Mouse (Mus musculus): ENCODE measurements around the gene Naa20. TPM values are rescaled to one million over a fixed set of nuclear protein-coding genes. Genes with fewer than 3 reads are reported as not detected.
"Not testable (repeated sequence)": the region's sequence is repeated elsewhere in the genome, so short reads cannot be mapped to it uniquely, and the experiment has no call there.

The Naa20 gene
- polyA plus RNA-seq, 1 experiment from 2014 or later: 118 TPM

DNA sequence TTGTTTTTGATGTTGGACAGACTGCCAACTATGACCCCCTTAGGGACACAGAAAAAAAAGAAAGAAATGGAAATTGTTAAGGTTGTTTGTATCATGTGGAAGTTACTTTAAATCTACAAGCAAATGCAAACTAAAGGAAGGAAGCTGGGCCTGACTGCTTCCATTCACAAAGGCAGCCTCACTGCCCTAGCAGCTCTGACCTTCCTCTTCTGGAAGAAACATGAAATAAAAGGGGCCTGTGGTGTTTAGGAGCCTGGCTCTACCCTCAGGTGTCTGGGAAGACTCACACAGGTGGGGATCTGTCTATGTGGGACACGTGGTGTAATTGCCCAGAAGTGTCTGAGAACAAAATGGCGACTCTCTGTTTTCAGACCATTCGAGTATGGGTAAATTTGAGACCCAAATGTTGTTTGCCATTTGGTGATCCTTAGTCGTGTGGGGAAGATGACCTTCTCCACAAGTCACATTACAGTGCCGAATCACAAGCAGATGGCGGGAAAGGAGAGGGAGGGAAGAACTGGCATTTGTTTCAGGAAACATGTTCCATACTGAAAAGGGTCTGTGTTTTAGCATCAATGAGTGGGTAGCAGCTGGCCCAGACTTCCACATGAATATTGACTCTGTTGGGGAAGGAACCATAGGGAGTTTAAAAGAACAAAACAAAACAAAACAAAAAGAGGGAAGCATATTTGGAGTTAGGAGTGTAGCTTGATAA is 13.0 kb upstream of the Naa20 start:
- no peak for DNase-seq (ENCODE audit: low spot score)
- 46% methylated on average over 6 of the region's 6 CpGs for WGBS
- Histone ChIP-seq H3K4me1 (ENCODE audit: insufficient read depth, low read depth, low read length) (peaks cover 17% of the 10 kb centered on the region; the same call in 1 of the 2 replicates), H3K4me3 (ENCODE audit: low read depth, low read length) (no peak overlapping the region), H3K36me3 (ENCODE audit: insufficient read depth, low read length) (peaks cover 29% of the 10 kb centered on the region), H3K9me3 (ENCODE audit: low read length) (no peaks in the 10 kb centered on the region), H3K9ac (replicated peaks; ENCODE audit: low read depth) (no peak overlapping the region), H3K27me3 (replicated peaks; ENCODE audit: insufficient read depth, low read length) (no peaks in the 10 kb centered on the region), H3K27ac (ENCODE audit: low read length) (peak overlapping the region; percentile 83), H3K4me2 (replicated peaks; ENCODE audit: low read depth, low read length) (no peak overlapping the region)
- ATAC-seq: no peak
- TF ChIP-seq EP300 (IDR thresholded peaks at IDR 0.05): no peak
- TF ChIP-seq CTCF (IDR thresholded peaks at IDR 0.05): no peak

DNA sequence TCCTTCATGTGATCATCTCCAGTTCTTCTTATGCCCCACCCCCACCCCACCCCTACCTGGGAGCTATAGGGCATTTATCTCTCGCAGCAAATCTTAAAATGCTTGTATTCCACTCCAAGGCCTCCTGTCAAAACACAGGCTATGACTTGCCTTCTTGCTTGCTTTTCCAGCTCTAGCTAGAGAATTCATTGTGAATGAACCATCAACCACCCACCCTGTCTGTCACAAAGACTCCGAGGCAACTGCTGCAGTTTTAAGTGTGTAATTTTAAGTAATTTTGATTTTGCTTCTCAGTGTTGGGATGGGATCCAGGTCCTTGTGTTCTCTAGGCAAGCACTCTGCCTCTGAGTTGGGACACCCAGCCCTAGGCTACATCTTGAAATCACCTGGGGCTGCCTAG is 11.3 kb upstream of the Naa20 start:
- TF ChIP-seq EP300 (IDR thresholded peaks at IDR 0.05) (no peak), CTCF (IDR thresholded peaks at IDR 0.05) (no peak)

GRCm38 (mm10) chr2:145893756-145894155 is 8.1 kb upstream of the Naa20 start:
- Histone ChIP-seq H3K27me3 (replicated peaks; ENCODE audit: insufficient read depth, low read length) (no peaks in the 10 kb centered on the region), H3K9ac (replicated peaks; ENCODE audit: low read depth) (no peak overlapping the region), H3K4me1 (ENCODE audit: insufficient read depth, low read depth, low read length) (peaks cover 6% of the 10 kb centered on the region; the same call in 1 of the 2 replicates), H3K4me2 (replicated peaks; ENCODE audit: low read depth, low read length) (no peak overlapping the region), H3K9me3 (ENCODE audit: low read length) (no peaks in the 10 kb centered on the region), H3K27ac (ENCODE audit: low read length) (no peak overlapping the region), H3K36me3 (ENCODE audit: insufficient read depth, low read length) (no peaks in the 10 kb centered on the region), H3K4me3 (ENCODE audit: low read depth, low read length) (no peak overlapping the region)
- ATAC-seq (no peak), DNase-seq (ENCODE audit: low spot score) (no peak)
- WGBS: 98% methylated on average over 6 of the region's 6 CpGs
- no peak for TF ChIP-seq EP300 (IDR thresholded peaks at IDR 0.05)
- TF ChIP-seq CTCF (IDR thresholded peaks at IDR 0.05): no peak

More for the DNA sequence above, 11.3 kb upstream of the Naa20 start:
- H3K4me2 ChIP-seq (replicated peaks; ENCODE audit: low read depth, low read length): no peak overlapping the region
- no peak overlapping the region for H3K4me3 ChIP-seq (ENCODE audit: low read depth, low read length)
- WGBS: 64% methylated on average over 2 of the region's 2 CpGs
- H3K4me1 ChIP-seq (ENCODE audit: insufficient read depth, low read depth, low read length): peaks cover 14% of the 10 kb centered on the region; the same call in 1 of the 2 replicates
- H3K27me3 ChIP-seq (replicated peaks; ENCODE audit: insufficient read depth, low read length): no peaks in the 10 kb centered on the region
- ATAC-seq (no peak), DNase-seq (ENCODE audit: low spot score) (no peak)
- peaks cover 12% of the 10 kb centered on the region; the same call in 1 of the 2 replicates for H3K36me3 ChIP-seq (ENCODE audit: insufficient read depth, low read length)
- H3K9me3 ChIP-seq (ENCODE audit: low read length): no peaks in the 10 kb centered on the region
- H3K9ac ChIP-seq (replicated peaks; ENCODE audit: low read depth): no peak overlapping the region
- H3K27ac ChIP-seq (ENCODE audit: low read length): no peak overlapping the region

DNA sequence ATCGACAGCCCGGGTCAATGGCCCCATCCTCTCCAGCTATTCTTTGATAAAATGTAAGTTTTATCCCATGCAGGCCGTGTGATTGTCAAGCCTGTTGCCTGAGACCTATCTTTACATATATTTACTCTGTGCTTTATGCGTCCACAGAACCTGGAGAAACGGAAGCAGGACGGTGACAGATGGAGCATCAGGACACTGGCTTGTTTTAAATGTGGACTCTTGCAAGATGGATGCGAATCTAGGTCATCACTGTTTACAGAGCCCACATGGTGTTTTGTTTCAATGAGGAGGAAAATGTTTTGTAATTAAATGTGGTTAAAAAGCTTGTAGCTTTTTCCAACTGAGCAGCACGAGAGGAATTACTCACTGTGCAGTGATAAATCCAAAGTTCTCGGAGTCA is 3.8 kb upstream of the Naa20 start:
- Histone ChIP-seq H3K4me1 (ENCODE audit: insufficient read depth, low read depth, low read length) (no peaks in the 10 kb centered on the region), H3K9ac (replicated peaks; ENCODE audit: low read depth) (no peak overlapping the region), H3K9me3 (ENCODE audit: low read length) (no peaks in the 10 kb centered on the region), H3K27me3 (replicated peaks; ENCODE audit: insufficient read depth, low read length) (no peaks in the 10 kb centered on the region), H3K4me2 (replicated peaks; ENCODE audit: low read depth, low read length) (no peak overlapping the region), H3K36me3 (ENCODE audit: insufficient read depth, low read length) (no peaks in the 10 kb centered on the region), H3K27ac (ENCODE audit: low read length) (no peak overlapping the region), H3K4me3 (ENCODE audit: low read depth, low read length) (no peak overlapping the region)
- ATAC-seq (no peak), DNase-seq (ENCODE audit: low spot score) (no peak)
- TF ChIP-seq CTCF (IDR thresholded peaks at IDR 0.05) (no peak), EP300 (IDR thresholded peaks at IDR 0.05) (no peak)
- WGBS: 52% methylated on average over 9 of the region's 9 CpGs

GRCm38 (mm10) chr2:145900318-145900717 is 1.6 kb upstream of the Naa20 start:
- WGBS: 71% methylated on average over 6 of the region's 8 CpGs
- not testable (repeated sequence) for H3K36me3 ChIP-seq (ENCODE audit: insufficient read depth, low read length); DNase-seq (ENCODE audit: low spot score); H3K4me3 ChIP-seq (ENCODE audit: low read depth, low read length); H3K9me3 ChIP-seq (ENCODE audit: low read length); H3K4me1 ChIP-seq (ENCODE audit: insufficient read depth, low read depth, low read length); H3K27me3 ChIP-seq (replicated peaks; ENCODE audit: insufficient read depth, low read length); H3K27ac ChIP-seq (ENCODE audit: low read length); ATAC-seq; H3K4me2 ChIP-seq (replicated peaks; ENCODE audit: low read depth, low read length); H3K9ac ChIP-seq (replicated peaks; ENCODE audit: low read depth)

DNA sequence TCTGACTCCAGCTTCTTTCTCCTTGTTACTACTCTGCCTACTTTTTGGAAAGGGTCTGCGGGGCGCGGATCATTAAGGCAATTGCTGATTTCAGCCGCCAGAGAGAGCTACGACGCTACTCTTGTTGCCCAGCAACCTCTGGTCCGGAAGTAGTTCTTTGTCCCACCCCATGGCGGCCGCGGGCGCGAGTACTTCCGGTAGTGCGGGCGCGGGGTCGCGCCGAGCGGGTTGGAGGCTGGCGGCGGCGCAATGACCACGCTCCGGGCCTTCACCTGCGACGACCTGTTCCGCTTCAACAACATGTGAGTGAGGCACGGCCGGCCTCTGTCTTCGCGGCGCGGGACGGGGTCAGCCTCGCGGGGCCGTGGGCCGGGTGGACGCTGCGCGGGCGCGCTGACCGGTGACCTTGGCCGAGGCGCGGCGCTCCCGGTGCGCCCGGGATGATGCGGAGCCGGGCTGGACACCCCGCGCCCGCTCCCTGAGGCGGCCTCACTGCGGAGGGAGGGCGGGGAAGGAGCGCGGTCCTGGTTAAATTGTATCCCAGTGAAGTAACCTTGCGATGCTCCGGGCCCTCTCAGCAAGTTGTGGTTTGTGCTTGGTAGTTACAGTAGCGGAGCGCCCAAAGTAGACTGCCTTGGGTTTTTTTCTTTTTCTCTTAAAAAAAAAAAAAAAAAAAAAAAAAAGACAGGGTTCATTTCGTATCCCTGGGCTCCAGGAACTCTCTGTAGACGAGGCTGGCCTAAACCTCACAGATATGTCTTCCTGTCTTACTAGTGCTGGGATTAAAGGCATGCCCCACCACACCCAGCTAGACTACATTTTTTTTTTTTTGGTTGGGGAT is 1.4 kb downstream of the Naa20 start:
- Histone ChIP-seq H3K27me3 (replicated peaks; ENCODE audit: insufficient read depth, low read length) (no peaks in the 10 kb centered on the region), H3K9ac (replicated peaks; ENCODE audit: low read depth) (peak overlapping the region; percentile 76), H3K27ac (ENCODE audit: low read length) (peak overlapping the region; percentile 79), H3K36me3 (ENCODE audit: insufficient read depth, low read length) (no peaks in the 10 kb centered on the region), H3K4me3 (ENCODE audit: low read depth, low read length) (peak overlapping the region; percentile 96), H3K9me3 (ENCODE audit: low read length) (no peaks in the 10 kb centered on the region), H3K4me2 (replicated peaks; ENCODE audit: low read depth, low read length) (peak overlapping the region; percentile 63), H3K4me1 (ENCODE audit: insufficient read depth, low read depth, low read length) (peaks cover 8% of the 10 kb centered on the region; the same call in 1 of the 2 replicates)
- ATAC-seq (peak; percentile 97), DNase-seq (ENCODE audit: low spot score) (peak; percentile 96)
- under 1% methylated on average over 66 of the region's 68 CpGs for WGBS
- TF ChIP-seq EP300 (IDR thresholded peaks at IDR 0.05) (no peak), CTCF (IDR thresholded peaks at IDR 0.05) (peak; percentile 74)

Measured in lung, postnatal 0 days (tissue).